Mouse (Mus musculus): ENCODE measurements at regions not wholly inside any gene's neighbourhood (a gene's known extent, or its start where the extent isn't known, plus 50 kb on each side); places are given as distances from the start of the nearest gene placed in this dataset.

- ChIA-PET CTCF (no interaction called here), POLR2A (no interaction called here)
- DNase-seq (ENCODE audit: low read depth, low spot score), result no peak
- in situ Hi-C loops (cut with MboI; ENCODE audit: low pct_unique_long_range_greater_than_20kb), result loop anchor here (5.0 to 10.0 kb wide), 5 partner anchors 95 to 382 kb away; no protein-coding TSS in a partner anchor
- H3K27me3 ChIP-seq, result no peaks in the 10 kb centered on the region
- ATAC-seq, result no peak
- no peak for TF ChIP-seq CTCF (IDR thresholded peaks at IDR 0.05)
Observed at GRCm38 (mm10) chr16:30006826-30007225, 57.4 kb upstream of the Hes1 start.

- POLR2A ChIA-PET, result interaction anchor here (0.5 to 0.8 kb wide), 2 partner anchors 25 to 63 kb away, joined by 3 to 4 read pairs; no protein-coding TSS in a partner anchor
- in situ Hi-C loops (cut with MboI; ENCODE audit: low pct_unique_long_range_greater_than_20kb), result loop anchor here (5.0 to 10.0 kb wide), 5 partner anchors 96 to 384 kb away; no protein-coding TSS in a partner anchor
- peak; percentile 93 for ATAC-seq
Observed at GRCm38 (mm10) chr16:30008451-30009357, 55.5 kb upstream of the Hes1 start.

GRCm38 (mm10) chr16:30009521-30010186, 54.5 kb upstream of the Hes1 start:
- in situ Hi-C loops (cut with MboI; ENCODE audit: low pct_unique_long_range_greater_than_20kb), result loop anchor here (5.0 to 10.0 kb wide), 5 partner anchors 97 to 385 kb away; no protein-coding TSS in a partner anchor
- CTCF ChIA-PET, result no interaction called here
- no peak for DNase-seq (ENCODE audit: low read depth, low spot score)
- no peaks in the 10 kb centered on the region for H3K27me3 ChIP-seq
- POLR2A ChIA-PET, result interaction anchor here (0.6 to 0.7 kb wide), 2 partner anchors 27 to 275 kb away, joined by 5 read pairs; no protein-coding TSS in a partner anchor
- no peak for ATAC-seq
- no peak for TF ChIP-seq CTCF (IDR thresholded peaks at IDR 0.05)

More at GRCm38 (mm10) chr16:30008451-30009357, 55.5 kb upstream of the Hes1 start:
- peak; percentile 54 for TF ChIP-seq CTCF (IDR thresholded peaks at IDR 0.05)
- CTCF ChIA-PET, result interaction anchor here (1.7 kb wide), 1 partner anchor 19 kb away, joined by 5 read pairs; no protein-coding TSS in a partner anchor
- DNase-seq (ENCODE audit: low read depth, low spot score), result no peak
- no peaks in the 10 kb centered on the region for H3K27me3 ChIP-seq

- DNase-seq (ENCODE audit: low read depth, low spot score), result no peak
- ATAC-seq, result no peak
- no peaks in the 10 kb centered on the region for H3K27me3 ChIP-seq
- in situ Hi-C loops (cut with MboI; ENCODE audit: low pct_unique_long_range_greater_than_20kb), result no loop called here
- ChIA-PET CTCF (no interaction called here), POLR2A (no interaction called here)
- no peak for TF ChIP-seq CTCF (IDR thresholded peaks at IDR 0.05)
Observed at GRCm38 (mm10) chr16:30013123-30013522, 51.1 kb upstream of the Hes1 start.

- no peak for ATAC-seq
- in situ Hi-C loops (cut with MboI; ENCODE audit: low pct_unique_long_range_greater_than_20kb), result no loop called here
- DNase-seq (ENCODE audit: low read depth, low spot score), result no peak
- TF ChIP-seq CTCF (IDR thresholded peaks at IDR 0.05), result no peak
- POLR2A ChIA-PET, result no interaction called here
- CTCF ChIA-PET, result no interaction called here
- no peaks in the 10 kb centered on the region for H3K27me3 ChIP-seq
Observed at GRCm38 (mm10) chr16:30013943-30014342, 50.2 kb upstream of the Hes1 start.
